Mouse (Mus musculus): Measurements from ENCODE around the gene Rec8. TPM values are rescaled to one million over a fixed set of nuclear protein-coding genes. Genes with fewer than 3 reads are reported as not detected.
A peak's percentile ranks its signal among the peaks of the same experiment; 100 is the strongest.

Gene Rec8
- total RNA-seq, 1 experiment from 2014 or later: 15.4 TPM

DNA sequence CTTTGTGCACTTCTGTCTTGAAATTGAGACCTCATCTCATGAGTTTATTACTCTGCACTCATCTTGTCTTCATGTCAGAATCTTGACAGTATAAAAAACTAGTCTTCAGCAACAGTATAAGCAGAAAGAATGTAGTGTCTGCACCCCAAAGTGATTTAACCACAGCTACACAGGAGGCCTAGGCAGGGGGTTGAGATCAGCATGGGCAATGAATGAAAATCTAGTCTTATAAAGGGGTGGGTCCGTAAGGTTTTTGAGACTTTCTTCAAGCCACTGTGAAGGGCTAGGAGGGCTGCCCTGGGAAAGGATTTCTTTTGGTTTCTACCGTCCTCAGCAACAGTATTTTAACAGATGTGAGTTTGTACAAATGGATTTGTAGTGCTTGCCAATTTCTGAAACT is 42.8 kb downstream of the Rec8 start:
- ATAC-seq (replicated peaks in 1 of 2; ENCODE audit: insufficient read depth in 1 of 2, low FRiP score in 2 of 2, low TSS enrichment in 1 of 2, low read depth in 1 of 2, poor library complexity in 2 of 2, severe bottlenecking in 2 of 2): 0 out of 4 replicates have a peak, but pooled peaks of 1 of the 2 experiments have one; percentile 8

DNA sequence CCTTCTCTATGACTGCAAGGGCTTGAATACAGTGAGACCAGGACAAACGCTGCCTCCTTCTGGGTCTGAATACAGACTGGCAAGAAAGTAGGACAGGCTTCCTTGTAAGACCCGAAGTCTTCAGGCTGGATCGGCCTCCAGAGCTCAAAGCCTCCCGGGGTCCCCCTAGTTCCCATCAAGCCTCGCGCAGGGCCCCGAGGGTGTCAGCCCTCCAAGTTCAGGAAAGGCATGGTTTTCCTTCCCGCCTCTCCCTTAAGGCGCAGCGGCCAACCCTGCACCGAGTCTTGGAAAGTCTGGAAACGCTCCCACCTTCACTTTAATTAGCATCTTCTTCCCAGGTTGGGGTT is 53.6 kb downstream of the Rec8 start:
- peak in 1 of 2 experiments; percentile 19; a peak in 1 of 4 replicates for ATAC-seq (replicated peaks in 1 of 2; ENCODE audit: insufficient read depth in 1 of 2, low FRiP score in 2 of 2, low TSS enrichment in 1 of 2, low read depth in 1 of 2, poor library complexity in 2 of 2, severe bottlenecking in 2 of 2)

DNA sequence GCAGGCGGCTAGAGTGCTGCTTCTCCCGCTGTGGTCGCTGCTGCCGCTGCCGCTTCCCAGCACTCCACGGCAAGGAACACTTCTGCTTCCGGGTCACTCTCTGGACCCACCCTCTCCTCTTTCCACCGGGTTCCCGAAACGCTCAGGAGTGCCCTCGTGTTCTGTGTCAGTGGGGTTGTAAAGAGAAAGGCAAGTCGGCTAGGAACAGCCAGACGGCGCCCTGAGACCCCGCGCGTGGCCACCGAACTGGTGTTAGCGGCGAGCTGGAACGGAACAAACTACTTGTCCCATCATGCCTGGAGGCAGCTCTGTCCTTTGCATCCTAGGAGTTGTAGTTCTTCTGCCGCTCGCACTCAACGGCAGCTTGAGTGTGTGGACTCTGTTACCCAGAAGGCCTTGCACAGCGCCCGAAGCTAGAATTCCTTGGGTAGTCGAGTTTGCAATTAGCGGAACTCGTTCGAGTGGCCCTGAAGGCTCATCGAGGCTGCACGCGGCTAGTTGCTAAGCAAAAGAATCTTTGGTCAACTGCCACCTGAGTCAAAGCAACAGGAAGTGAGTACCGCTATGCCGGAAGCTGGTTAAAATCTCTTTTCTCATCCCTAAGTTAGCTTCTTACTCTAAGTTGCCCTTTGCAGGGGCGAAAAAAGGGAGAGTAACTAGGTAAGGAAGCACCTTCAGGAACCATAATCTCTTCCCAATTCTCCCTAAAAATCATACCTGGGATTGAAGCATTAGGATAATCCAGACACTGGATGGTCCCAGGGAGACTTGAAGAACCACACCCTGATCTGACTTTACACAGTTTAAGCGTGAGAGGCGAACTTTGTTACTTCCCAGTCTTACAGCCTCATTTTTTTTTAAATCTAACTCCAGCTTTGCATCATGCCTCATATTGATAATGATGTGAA is 54.2 kb downstream of the Rec8 start, which contains the start of the genes Gmpr2 and Nedd8:
Gmpr2 (plus strand) TSS at position 109 of the 908 bp plus-strand sequence.
Nedd8 (minus strand) TSS at position 292 of the 908 bp plus-strand sequence.
- peak; percentile 99 for ATAC-seq (replicated peaks in 1 of 2; ENCODE audit: insufficient read depth in 1 of 2, low FRiP score in 2 of 2, low TSS enrichment in 1 of 2, low read depth in 1 of 2, poor library complexity in 2 of 2, severe bottlenecking in 2 of 2)

DNA sequence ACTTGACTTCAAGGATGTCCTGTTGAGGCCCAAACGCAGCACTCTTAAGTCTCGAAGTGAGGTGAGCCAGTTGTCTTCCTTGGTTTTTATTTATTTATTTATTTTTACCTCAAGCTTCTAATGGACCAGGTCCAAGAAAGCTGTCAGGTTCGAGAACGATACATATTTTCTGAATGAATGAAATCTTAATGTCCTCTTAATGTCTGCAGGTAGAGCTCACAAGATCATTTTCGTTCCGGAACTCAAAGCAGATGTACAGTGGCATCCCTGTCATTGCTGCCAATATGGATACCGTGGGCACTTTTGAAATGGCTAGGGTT is 54.9 kb downstream of the Rec8 start:
- ATAC-seq (replicated peaks in 1 of 2; ENCODE audit: insufficient read depth in 1 of 2, low FRiP score in 2 of 2, low TSS enrichment in 1 of 2, low read depth in 1 of 2, poor library complexity in 2 of 2, severe bottlenecking in 2 of 2): no peak

Other genes starting within 250 kb of the Rec8 start
- gene Dhrs4, start 139.3 kb upstream of the Rec8 start, total RNA-seq (2017): 68.5 and 99.2 TPM in 2 replicates
- gene Carmil3, start 127.4 kb upstream of the Rec8 start, total RNA-seq (2017): 2.3 and 2.7 TPM in 2 replicates
- not detected in 2 replicates for gene Cpne6, start 107.6 kb upstream of the Rec8 start, total RNA-seq (2017)
- gene Nrl, start 93.1 kb upstream of the Rec8 start, total RNA-seq (2017): not detected in 2 replicates
- 50.8 and 58.0 TPM in 2 replicates for gene Pck2, start 77.8 kb upstream of the Rec8 start, total RNA-seq (2017)
- gene Dcaf11, start 58.0 kb upstream of the Rec8 start, total RNA-seq (2017): 47.6 and 53.3 TPM in 2 replicates
- 3.4 TPM in 1 of 2 replicates, not detected in the other for gene A730061H03Rik, start 57.6 kb upstream of the Rec8 start, total RNA-seq (2017)
- gene Fitm1, start 42.4 kb upstream of the Rec8 start, total RNA-seq (2017): not detected in 2 replicates
- 367 and 390 TPM in 2 replicates for gene Psme1, start 39.9 kb upstream of the Rec8 start, total RNA-seq (2017)
- 8.5 and 8.9 TPM in 2 replicates for gene Emc9, start 32.7 kb upstream of the Rec8 start, total RNA-seq (2017)
- gene Psme2, start 26.9 kb upstream of the Rec8 start, total RNA-seq (2017): 189 and 244 TPM in 2 replicates
- 11.5 and 19.8 TPM in 2 replicates for gene Rnf31, start 26.3 kb upstream of the Rec8 start, total RNA-seq (2017)
- 61.3 and 91.7 TPM in 2 replicates for gene Irf9, start 14.5 kb upstream of the Rec8 start, total RNA-seq (2017)
- gene Ipo4, start 17.9 kb downstream of the Rec8 start, total RNA-seq (2017): 14.3 and 35.2 TPM in 2 replicates
- 1.8 and 8.2 TPM in 2 replicates for gene Gm49378, start 19.9 kb downstream of the Rec8 start, total RNA-seq (2017)
- gene Tm9sf1, start 25.8 kb downstream of the Rec8 start, total RNA-seq (2017): 48.5 and 55.1 TPM in 2 replicates
- 0.40 and 0.94 TPM in 2 replicates for gene Tssk4, start 32.1 kb downstream of the Rec8 start, total RNA-seq (2017)
- gene Mdp1, start 42.5 kb downstream of the Rec8 start, total RNA-seq (2017): 29.1 and 31.1 TPM in 2 replicates
- 30.7 and 38.3 TPM in 2 replicates for gene Gmpr2, start 53.9 kb downstream of the Rec8 start, total RNA-seq (2017)
- gene Nedd8, start 54.1 kb downstream of the Rec8 start, total RNA-seq (2017): 209 and 317 TPM in 2 replicates
- gene Tinf2, start 63.8 kb downstream of the Rec8 start, total RNA-seq (2017): 27.3 and 34.1 TPM in 2 replicates
- 1.3 and 5.8 TPM in 2 replicates for gene Tgm1, start 95.9 kb downstream of the Rec8 start, total RNA-seq (2017)
- 17.2 and 17.9 TPM in 2 replicates for gene Rabggta, start 104.2 kb downstream of the Rec8 start, total RNA-seq (2017)
- 25.3 TPM in 2 replicates for gene Dhrs1, start 127.7 kb downstream of the Rec8 start, total RNA-seq (2017)
- gene Nop9, start 127.7 kb downstream of the Rec8 start, total RNA-seq (2017): 16.6 and 20.9 TPM in 2 replicates
- not detected in 2 replicates for gene Cideb, start 140.4 kb downstream of the Rec8 start, total RNA-seq (2017)
- gene Ltb4r2, start 143.4 kb downstream of the Rec8 start, total RNA-seq (2017): 0.60 and 0.63 TPM in 2 replicates
- 4.0 and 11.2 TPM in 2 replicates for gene Ltb4r1, start 147.9 kb downstream of the Rec8 start, total RNA-seq (2017)
- 1.0 and 2.2 TPM in 2 replicates for gene Adcy4, start 166.1 kb downstream of the Rec8 start, total RNA-seq (2017)
- 23.8 and 47.9 TPM in 2 replicates for gene Ripk3, start 170.8 kb downstream of the Rec8 start, total RNA-seq (2017)
- 0.31 and 0.35 TPM in 2 replicates for gene Nfatc4, start 205.1 kb downstream of the Rec8 start, total RNA-seq (2017)
- 13.0 and 13.1 TPM in 2 replicates for gene Nynrin, start 236.0 kb downstream of the Rec8 start, total RNA-seq (2017)